In the genomic region with DNA sequence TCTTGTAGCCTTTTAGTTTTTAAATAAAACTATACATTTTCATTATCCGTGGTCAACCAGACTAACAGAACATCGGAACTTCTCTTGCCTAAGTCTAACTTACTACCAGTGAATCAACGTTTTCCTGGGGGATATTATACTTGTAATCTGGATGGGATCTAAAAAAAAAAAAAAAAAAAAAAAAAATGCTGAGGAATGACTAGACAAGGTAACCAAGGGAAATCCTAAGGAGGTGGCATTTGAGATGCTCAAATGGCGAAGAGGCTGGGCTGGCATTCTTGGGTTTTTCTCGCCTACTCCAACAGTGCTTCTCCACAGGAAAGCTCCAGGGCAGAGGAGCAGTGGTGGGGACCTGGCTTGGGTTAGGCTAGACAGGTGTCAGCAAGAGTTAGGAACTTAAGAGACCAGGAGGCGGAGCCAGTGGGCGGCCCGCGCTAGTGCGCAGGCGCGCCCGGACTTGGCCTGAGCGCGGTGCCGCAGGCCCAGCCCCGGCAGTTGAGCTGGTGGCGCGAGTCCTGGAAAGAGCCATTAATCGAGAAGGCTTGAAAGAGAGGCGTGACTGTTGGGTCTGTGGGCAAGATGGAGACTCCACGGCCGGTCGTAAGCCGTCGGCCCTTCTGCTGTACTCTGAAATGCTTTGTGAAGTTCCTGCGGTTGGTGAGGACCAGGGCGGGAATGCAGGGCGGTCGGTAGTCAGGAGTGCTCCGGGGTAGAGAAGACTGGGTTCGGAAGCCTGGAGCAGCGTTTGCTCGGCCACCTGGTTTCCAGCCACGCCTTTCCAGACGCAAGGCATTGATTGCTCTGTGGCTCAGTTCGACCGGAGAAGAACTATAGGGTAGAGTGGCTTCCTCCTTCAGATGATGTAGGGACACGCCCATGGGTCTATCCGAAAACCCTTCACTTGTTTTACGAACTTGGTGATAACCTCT, we compare ENCODE assay signal across 8 mouse cellular contexts. TPM values are rescaled to one million over a fixed set of nuclear protein-coding genes. Genes with fewer than 3 reads are reported as not detected.
DNase-seq lines count a peak whose midpoint lies in the region; ATAC-seq lines count a peak whose summit lies in the region.

A gene (plus strand): TSS at position 423 of the 929 bp plus-strand sequence.

- H3K4me2 ChIP-seq in hindbrain, embryonic 16.5 days (ENCODE audit: low read length) = peak within 1 kb of the TSS; percentile 88

- H3K36me3 ChIP-seq in hindbrain, embryonic 16.5 days (ENCODE audit: control insufficient read depth, insufficient read depth, low read length) = no peaks in the 10 kb centered on the region
- H3K36me3 ChIP-seq in megakaryocyte, embryonic 14.5 days (replicated peaks; ENCODE audit: low read length) = peaks cover 17% of the 10 kb centered on the region

- peak; percentile 82 for ATAC-seq in hindbrain, embryonic 16.5 days

- H3K27me3 ChIP-seq in hindbrain, embryonic 16.5 days (replicated peaks; ENCODE audit: control insufficient read depth, insufficient read depth, low read length) = no peaks in the 10 kb centered on the region
- H3K27me3 ChIP-seq in megakaryocyte, embryonic 14.5 days (replicated peaks) = no peaks in the 10 kb centered on the region

- 4% methylated on average over 41 of the region's 41 CpGs for WGBS in hindbrain, embryonic 16.5 days

- peak; percentile 96 for DNase-seq in WW6 (ENCODE audit: low read depth, low spot score)
- DNase-seq in cerebellum, postnatal 36 days = peak; percentile 75 to 77
- peak; percentile 82 for DNase-seq in gastrocnemius, adult 18-20 months (ENCODE audit: low spot score)
- peak; percentile 62 for DNase-seq in left cerebral cortex, adult 8-10 months (ENCODE audit: low spot score in 2 of 2)
- DNase-seq in right cerebral cortex, postnatal 10 days (ENCODE audit: low spot score in 2 of 2) = peak; percentile 71 to 81
- peak; percentile 83 for DNase-seq in urinary bladder, postnatal 25 days (ENCODE audit: low spot score)

- peak within 1 kb of the TSS; percentile 64 for H3K27ac ChIP-seq in hindbrain, embryonic 16.5 days (ENCODE audit: low read depth, low read length)

- peak within 1 kb of the TSS; percentile 73 for H3K9ac ChIP-seq in hindbrain, embryonic 16.5 days (ENCODE audit: low read depth, low read length)

- H3K9me3 ChIP-seq in hindbrain, embryonic 16.5 days (ENCODE audit: control insufficient read depth, low read length) = no peaks in the 10 kb centered on the region
- no peaks in the 10 kb centered on the region for H3K9me3 ChIP-seq in megakaryocyte, embryonic 14.5 days

- H3K4me3 ChIP-seq in hindbrain, embryonic 16.5 days (ENCODE audit: low read length) = peak within 1 kb of the TSS; percentile 73
- H3K4me3 ChIP-seq in megakaryocyte, embryonic 14.5 days (replicated peaks) = peak within 1 kb of the TSS; percentile 93

- peaks cover 18% of the 10 kb centered on the region for H3K4me1 ChIP-seq in hindbrain, embryonic 16.5 days (ENCODE audit: control insufficient read depth, insufficient read depth, low read depth, low read length)
- H3K4me1 ChIP-seq in megakaryocyte, embryonic 14.5 days = peaks cover 55% of the 10 kb centered on the region

RNA-seq across cellular contexts. Expression of the gene that starts here (rescaled TPM):
- 1 to 10 TPM in 1 of 2 experiments, under 1 TPM in 1; 0.74 to 2.3 TPM for total RNA-seq in gastrocnemius, adult 18-20 months (2021)
- 33.6 and 36.9 TPM in 2 replicates for polyA plus RNA-seq in hindbrain, embryonic 16.5 days (2015; fragmentation: Nextera tagmentation; extraction: Ambion mirVana)
- 1 to 10 TPM; 3.7 to 7.9 (median 5.2) TPM for total RNA-seq in left cerebral cortex, adult 8-10 months (2022)
- 5.9 TPM in 1 of 2 replicates, not detected in the other for polyA plus RNA-seq in megakaryocyte, embryonic 14.5 days (2012; ENCODE audit: insufficient read depth, low replicate concordance)

Comparison
In these comparisons a context has a peak if more than half of its experiments do, and no peak if none do; other contexts are left out.
1. Peak in every context shown above with its lines: DNase-seq, ATAC-seq, H3K4me3 ChIP-seq and H3K27ac ChIP-seq.